Mouse (Mus musculus) embryonic facial prominence, embryonic 14.5 days (tissue): ENCODE results near the gene Shank2. TPM values are rescaled to one million over a fixed set of nuclear protein-coding genes. Genes with fewer than 3 reads are reported as not detected.

Experiments used
- ATAC-seq: fragments of 200-750 bp; cut with Nextera tagmentation; 2 replicates; pipeline ENCODE4 v1.8.0; 2017; ENCODE audit warnings: low read depth, moderate number of reproducible peaks, moderate TSS enrichment
- DNase-seq: peaks from one replicate; pipeline ENCODE4 v3.0.0-alpha.2; 2015; ENCODE audit warnings: low spot score
- H3K27ac ChIP-seq: fragments of 300-500 bp; sonication (generic); replicated peaks from 2 replicates; pipeline ENCODE4 v1.5.1; 2014; ENCODE audit warnings: low read depth, mild to moderate bottlenecking, low read length, moderate library complexity
- H3K27me3 ChIP-seq: fragments of 300-500 bp; sonication (generic); replicated peaks from 2 replicates; pipeline ENCODE4 v1.6.1; 2014; ENCODE audit warnings: low read length; ENCODE audit not compliant: control insufficient read depth, insufficient read depth
- H3K36me3 ChIP-seq: fragments of 300-500 bp; sonication (generic); 2 replicates; pipeline ENCODE4 v1.6.1; 2014; ENCODE audit warnings: low read length, mixed read lengths; ENCODE audit not compliant: control insufficient read depth, insufficient read depth
- H3K4me1 ChIP-seq: fragments of 300-500 bp; sonication (generic); 2 replicates; pipeline ENCODE4 v1.6.1; 2014; ENCODE audit warnings: antibody characterized with exemption, low read length; ENCODE audit not compliant: control insufficient read depth, insufficient read depth
- H3K4me2 ChIP-seq: fragments of 300-500 bp; sonication (generic); 2 replicates; pipeline ENCODE4 v1.6.1; 2014; ENCODE audit warnings: low read depth, mild to moderate bottlenecking, low read length, moderate library complexity, mixed read lengths
- H3K4me3 ChIP-seq: fragments of 300-500 bp; sonication (generic); 2 replicates; pipeline ENCODE4 v1.5.1; 2014; ENCODE audit warnings: low read depth, mild to moderate bottlenecking, low read length
- H3K9ac ChIP-seq: fragments of 300-500 bp; sonication (generic); 2 replicates; pipeline ENCODE4 v1.6.1; 2014; ENCODE audit warnings: low read depth, mild to moderate bottlenecking, low read length, moderate library complexity, mixed read lengths
- H3K9me3 ChIP-seq: fragments of 300-500 bp; sonication (generic); 2 replicates; pipeline ENCODE4 v1.6.1; 2016; ENCODE audit warnings: low read length; ENCODE audit not compliant: control insufficient read depth
- WGBS: fragments of 180-500 bp; shearing (Covaris S2); extraction: QIAGEN DNeasy Blood & Tissue Kit; methylation state at CpG from one replicate; pipeline ENCODE4 v1.1.7; 2014; 5-methylcytosine and 5-hydroxymethylcytosine counted together
- polyA plus RNA-seq: library from polyadenylated mRNA; unstranded; fragments of >200 nt; fragmentation: Nextera tagmentation; extraction: Ambion mirVana; gene quantifications from 2 replicates; pipeline ENCODE4 v1.2.1, GENCODE M21; 2014

The Shank2 gene
- polyA plus RNA-seq, 1 experiment from 2014 or later: 0.72 TPM

GRCm38 (mm10) chr7:144021801-144022200, 20.1 kb downstream of the Shank2 start:
- H3K4me3 ChIP-seq: no peak overlapping the region
- H3K27me3 ChIP-seq: no peaks in the 10 kb centered on the region
- H3K9me3 ChIP-seq: no peaks in the 10 kb centered on the region
- no peaks in the 10 kb centered on the region for H3K4me1 ChIP-seq
- H3K36me3 ChIP-seq: no peaks in the 10 kb centered on the region
- H3K4me2 ChIP-seq: no peak overlapping the region
- no peak overlapping the region for H3K9ac ChIP-seq
- no peak overlapping the region for H3K27ac ChIP-seq
- DNase-seq (no peak), ATAC-seq (no peak)
- WGBS: 70% methylated on average over 3 of the region's 3 CpGs

GRCm38 (mm10) chr7:144022682-144023081, 21.0 kb downstream of the Shank2 start:
- H3K9ac ChIP-seq: no peak overlapping the region
- ATAC-seq: no peak
- no peak overlapping the region for H3K27ac ChIP-seq
- no peaks in the 10 kb centered on the region for H3K9me3 ChIP-seq
- H3K36me3 ChIP-seq: no peaks in the 10 kb centered on the region
- no peak overlapping the region for H3K4me2 ChIP-seq
- 33% methylated on average over 5 of the region's 5 CpGs for WGBS
- DNase-seq: no peak
- no peaks in the 10 kb centered on the region for H3K4me1 ChIP-seq
- H3K4me3 ChIP-seq: no peak overlapping the region
- H3K27me3 ChIP-seq: no peaks in the 10 kb centered on the region

- Histone ChIP-seq H3K27me3 (no peaks in the 10 kb centered on the region), H3K4me3 (no peak overlapping the region), H3K4me2 (no peak overlapping the region), H3K9ac (no peak overlapping the region), H3K27ac (no peak overlapping the region), H3K9me3 (no peaks in the 10 kb centered on the region), H3K36me3 (no peaks in the 10 kb centered on the region), H3K4me1 (no peaks in the 10 kb centered on the region)
- ATAC-seq: no peak
- WGBS: 63% methylated on average over 4 of the region's 4 CpGs
- no peak for DNase-seq
Observed at GRCm38 (mm10) chr7:144023561-144023960, 21.8 kb downstream of the Shank2 start.

- H3K9me3 ChIP-seq: no peaks in the 10 kb centered on the region
- no peak for ATAC-seq
- 86% methylated on average over 12 of the region's 12 CpGs for WGBS
- no peak overlapping the region for H3K4me3 ChIP-seq
- no peak for DNase-seq
- no peak overlapping the region for H3K27ac ChIP-seq
- no peak overlapping the region for H3K9ac ChIP-seq
- H3K36me3 ChIP-seq: no peaks in the 10 kb centered on the region
- no peak overlapping the region for H3K4me2 ChIP-seq
- H3K4me1 ChIP-seq: no peaks in the 10 kb centered on the region
- H3K27me3 ChIP-seq: no peaks in the 10 kb centered on the region
Observed at GRCm38 (mm10) chr7:144026024-144026752, 24.5 kb downstream of the Shank2 start.

GRCm38 (mm10) chr7:144029246-144029645, 27.5 kb downstream of the Shank2 start:
- no peak for DNase-seq
- Histone ChIP-seq H3K36me3 (no peaks in the 10 kb centered on the region), H3K4me2 (no peak overlapping the region), H3K4me3 (no peak overlapping the region), H3K4me1 (no peaks in the 10 kb centered on the region), H3K9me3 (no peaks in the 10 kb centered on the region), H3K27me3 (no peaks in the 10 kb centered on the region), H3K9ac (no peak overlapping the region), H3K27ac (no peak overlapping the region)
- ATAC-seq: no peak
- WGBS: 70% methylated on average over 5 of the region's 5 CpGs

- Histone ChIP-seq H3K4me2 (no peak overlapping the region), H3K27me3 (no peaks in the 10 kb centered on the region), H3K9me3 (no peaks in the 10 kb centered on the region), H3K36me3 (no peaks in the 10 kb centered on the region), H3K27ac (no peak overlapping the region), H3K4me3 (no peak overlapping the region), H3K4me1 (no peaks in the 10 kb centered on the region), H3K9ac (no peak overlapping the region)
- no peak for DNase-seq
- no peak for ATAC-seq
- 57% methylated on average over 11 of the region's 11 CpGs for WGBS
Observed at GRCm38 (mm10) chr7:144030796-144031195, 29.1 kb downstream of the Shank2 start.

- Histone ChIP-seq H3K36me3 (no peaks in the 10 kb centered on the region), H3K9ac (no peak overlapping the region), H3K9me3 (no peaks in the 10 kb centered on the region), H3K4me3 (no peak overlapping the region), H3K27me3 (no peaks in the 10 kb centered on the region), H3K27ac (no peak overlapping the region), H3K4me2 (no peak overlapping the region), H3K4me1 (no peaks in the 10 kb centered on the region)
- WGBS: 95% methylated on average over 3 of the region's 3 CpGs
- no peak for ATAC-seq
- DNase-seq: no peak
Observed at GRCm38 (mm10) chr7:144031611-144032010, 29.9 kb downstream of the Shank2 start.

- no peak overlapping the region for H3K4me3 ChIP-seq
- H3K27ac ChIP-seq: 0 out of 2 replicates have a peak overlapping the region, but pooled peaks have one; percentile 10
- WGBS: 94% methylated on average over 11 of the region's 11 CpGs
- H3K36me3 ChIP-seq: no peaks in the 10 kb centered on the region
- H3K4me2 ChIP-seq: no peak overlapping the region
- no peaks in the 10 kb centered on the region for H3K9me3 ChIP-seq
- ATAC-seq: no peak
- no peak overlapping the region for H3K9ac ChIP-seq
- H3K27me3 ChIP-seq: no peaks in the 10 kb centered on the region
- no peak for DNase-seq
- peaks cover 5% of the 10 kb centered on the region; the same call in 1 of the 2 replicates for H3K4me1 ChIP-seq
Observed at GRCm38 (mm10) chr7:144037541-144037940, 35.8 kb downstream of the Shank2 start.
